18 mouse cellular contexts compared by ENCODE assay signal in genomic region chr10:85617501-85618417, GRCm38 (mm10).
DNase-seq lines count a peak whose midpoint lies in the region; ATAC-seq lines count a peak whose summit lies in the region.
"Had no signal": no experiment of that assay in that cellular context is flagged by ENCODE, and none has a peak within 500 bp of the region (broad histone marks: within the 10 kb centered on the region; RNA-seq: fewer than 3 reads in every experiment).

No protein-coding gene starts in this region.

- DNase-seq in embryo, embryonic 10.5 days (ENCODE audit: low spot score), result peak; percentile 18
- no peak for DNase-seq in embryo, embryonic 10 days (ENCODE audit: low spot score)
- no peak for DNase-seq in kidney, postnatal 25 days
- DNase-seq in retina, embryonic 14.5 days (ENCODE audit: low spot score), result peak; percentile 11
- DNase-seq in retina, postnatal 1 day, result no peak
- DNase-seq in cerebellum, adult 8-10 months, result no peak
- DNase-seq: adrenal gland, adult 2 months; cerebellum, adult 11-12 months; cerebellum, postnatal 36 days; gastrocnemius, adult 2 months; heart, postnatal 4 days; lung, postnatal 14 days; thymus, adult 18-20 months had no signal

- WGBS in kidney, embryonic 14.5 days, result 33% methylated on average over 12 of the region's 12 CpGs
- WGBS in midbrain, embryonic 16.5 days, result 38% methylated on average over 12 of the region's 12 CpGs

- H3K36me3 ChIP-seq in kidney, embryonic 14.5 days (ENCODE audit: control insufficient read depth, insufficient read depth, low read length), result no peaks in the 10 kb centered on the region
- H3K36me3 ChIP-seq in midbrain, embryonic 16.5 days (ENCODE audit: control insufficient read depth, insufficient read depth, low read length), result no peaks in the 10 kb centered on the region
- H3K36me3 ChIP-seq: limb, embryonic 15.5 days had no signal

- peak; percentile 92 for ATAC-seq in kidney, embryonic 14.5 days (ENCODE audit: low FRiP score, low TSS enrichment)
- ATAC-seq in midbrain, embryonic 16.5 days, result peak; percentile 71; the same call in 1 of the 2 replicates
- ATAC-seq: CD4-positive, CD25-positive, alpha-beta regulatory T cell, adult 4 months; intestine, postnatal 0 days had no signal

- H3K9ac ChIP-seq in kidney, embryonic 14.5 days (ENCODE audit: low read depth, low read length), result no peak overlapping the region
- no peak overlapping the region for H3K9ac ChIP-seq in midbrain, embryonic 16.5 days (ENCODE audit: low read depth, low read length)
- H3K9ac ChIP-seq: limb, embryonic 15.5 days had no signal

- H3K27me3 ChIP-seq in kidney, embryonic 14.5 days (ENCODE audit: control insufficient read depth, insufficient read depth, low read length), result no peaks in the 10 kb centered on the region
- H3K27me3 ChIP-seq in midbrain, embryonic 16.5 days (ENCODE audit: control insufficient read depth, insufficient read depth, low read depth, low read length), result no peaks in the 10 kb centered on the region
- H3K27me3 ChIP-seq: limb, embryonic 15.5 days had no signal

- no peaks in the 10 kb centered on the region for H3K4me1 ChIP-seq in kidney, embryonic 14.5 days (ENCODE audit: control insufficient read depth, insufficient read depth, low read length)
- H3K4me1 ChIP-seq in midbrain, embryonic 16.5 days (ENCODE audit: control insufficient read depth, insufficient read depth, low read length), result peaks cover 8% of the 10 kb centered on the region
- H3K4me1 ChIP-seq: limb, embryonic 15.5 days had no signal

- no peaks in the 10 kb centered on the region for H3K9me3 ChIP-seq in kidney, embryonic 14.5 days (ENCODE audit: control insufficient read depth, low read length)
- H3K9me3 ChIP-seq in midbrain, embryonic 16.5 days (replicated peaks; ENCODE audit: control insufficient read depth, low read length, poor library complexity, severe bottlenecking), result no peaks in the 10 kb centered on the region
- H3K9me3 ChIP-seq: limb, embryonic 15.5 days had no signal

- no peak overlapping the region for H3K4me3 ChIP-seq in kidney, embryonic 14.5 days (ENCODE audit: low read length)
- H3K4me3 ChIP-seq in midbrain, embryonic 16.5 days (ENCODE audit: low read depth, low read length), result no peak overlapping the region
- H3K4me3 ChIP-seq: gastrocnemius, adult 2 months; limb, embryonic 15.5 days had no signal

- H3K27ac ChIP-seq in kidney, embryonic 14.5 days (ENCODE audit: low read depth, low read length), result peak overlapping the region; percentile 1; the same call in 1 of the 2 replicates
- no peak overlapping the region for H3K27ac ChIP-seq in midbrain, embryonic 16.5 days (ENCODE audit: low read length)
- H3K27ac ChIP-seq: gastrocnemius, adult 2 months; limb, embryonic 15.5 days had no signal

- H3K4me2 ChIP-seq in kidney, embryonic 14.5 days (replicated peaks; ENCODE audit: low read depth, low read length), result no peak overlapping the region
- no peak overlapping the region for H3K4me2 ChIP-seq in midbrain, embryonic 16.5 days (ENCODE audit: low read length)
- H3K4me2 ChIP-seq: limb, embryonic 15.5 days had no signal

Comparison
In these comparisons a context has a peak if more than half of its experiments do, and no peak if none do; other contexts are left out.
1. DNase-seq: peak in embryo, embryonic 10.5 days (single experiment) and retina, embryonic 14.5 days (single experiment); none in embryo, embryonic 10 days (single experiment), kidney, postnatal 25 days (0 of 2), retina, postnatal 1 day (single experiment) and cerebellum, adult 8-10 months (single experiment).